Mouse (Mus musculus): ENCODE measurements around the gene Ap5b1. TPM values are rescaled to one million over a fixed set of nuclear protein-coding genes. Genes with fewer than 3 reads are reported as not detected.

The Ap5b1 gene
- total RNA-seq, 2 experiments from 2014 or later: 4.0 to 4.3 TPM

DNA sequence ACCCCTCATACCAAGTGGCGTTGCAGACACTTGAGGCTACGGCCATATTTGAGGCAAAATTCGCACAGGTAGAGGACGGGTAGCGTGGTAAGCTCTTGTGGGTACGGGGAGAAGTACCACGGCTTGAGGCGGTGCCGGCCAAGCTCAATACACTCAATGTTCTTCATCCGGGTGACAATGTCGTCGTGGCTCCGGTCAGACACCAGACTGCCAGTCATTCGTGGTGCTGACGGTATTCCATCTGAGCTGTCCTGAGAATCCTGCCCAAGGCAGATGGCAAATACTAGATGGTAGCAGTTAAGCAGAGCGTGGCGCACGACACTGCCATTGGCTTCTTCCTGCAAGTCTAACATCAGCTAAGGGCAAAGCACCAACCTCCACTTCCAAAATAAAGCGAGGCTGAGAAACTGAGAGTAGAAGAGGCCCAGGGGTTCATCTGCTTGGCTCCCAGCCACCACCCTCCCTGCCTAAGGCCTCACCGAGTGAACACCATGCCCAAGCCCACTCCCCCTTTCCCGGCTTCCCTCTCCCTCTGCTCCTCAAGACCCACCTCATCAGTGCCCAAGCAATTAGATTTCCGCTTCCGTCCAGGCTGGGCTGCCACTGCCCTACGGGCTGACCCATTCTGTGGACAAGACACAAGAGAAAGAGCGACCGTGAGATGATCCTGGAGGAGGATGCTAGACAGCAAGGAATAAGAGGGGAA, 40.0 kb downstream of the Ap5b1 start:
- ATAC-seq (replicated peaks; ENCODE audit: low FRiP score, low TSS enrichment, poor library complexity, severe bottlenecking): no peak

DNA sequence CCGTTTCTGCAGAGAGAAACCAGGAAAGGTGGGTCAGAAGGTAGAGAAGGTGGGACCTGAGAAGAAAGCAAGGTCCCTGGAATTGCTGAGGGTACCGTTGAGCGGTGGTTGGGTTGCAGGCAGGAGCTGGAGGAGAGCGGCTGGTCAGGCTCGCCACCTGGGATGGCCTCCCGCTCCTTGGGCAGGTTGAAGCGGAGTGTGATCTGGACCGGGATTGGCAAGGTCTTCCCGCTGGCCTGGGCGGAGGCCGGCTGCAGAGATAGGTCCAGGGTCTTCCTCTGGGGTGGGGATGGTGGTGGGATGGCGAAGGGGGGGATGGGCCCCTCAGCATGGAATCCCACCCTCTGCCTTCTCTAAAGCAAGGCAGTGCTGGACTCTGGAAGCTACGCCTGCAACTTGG, 40.9 kb downstream of the Ap5b1 start:
- no peak for ATAC-seq (replicated peaks; ENCODE audit: low FRiP score, low TSS enrichment, poor library complexity, severe bottlenecking)

DNA sequence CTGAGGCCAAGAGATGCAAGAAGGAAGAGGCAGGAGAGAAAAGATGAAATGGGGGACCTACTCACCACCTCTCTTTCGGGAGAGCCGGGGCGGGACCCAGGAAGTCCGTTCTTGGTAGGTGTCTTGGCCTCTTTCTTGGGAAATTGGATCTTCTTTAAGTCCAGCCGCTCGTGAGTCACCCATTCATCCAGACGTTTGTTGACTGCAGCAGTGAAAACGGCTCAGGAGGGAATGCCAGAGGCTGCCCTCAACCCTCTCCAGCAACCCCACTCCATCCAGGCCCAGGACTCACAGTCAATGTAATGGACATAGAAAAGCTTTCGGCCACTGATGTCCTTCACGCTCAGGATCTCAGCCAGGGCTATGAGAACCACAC, 41.3 kb downstream of the Ap5b1 start:
- no peak for ATAC-seq (replicated peaks; ENCODE audit: low FRiP score, low TSS enrichment, poor library complexity, severe bottlenecking)

DNA sequence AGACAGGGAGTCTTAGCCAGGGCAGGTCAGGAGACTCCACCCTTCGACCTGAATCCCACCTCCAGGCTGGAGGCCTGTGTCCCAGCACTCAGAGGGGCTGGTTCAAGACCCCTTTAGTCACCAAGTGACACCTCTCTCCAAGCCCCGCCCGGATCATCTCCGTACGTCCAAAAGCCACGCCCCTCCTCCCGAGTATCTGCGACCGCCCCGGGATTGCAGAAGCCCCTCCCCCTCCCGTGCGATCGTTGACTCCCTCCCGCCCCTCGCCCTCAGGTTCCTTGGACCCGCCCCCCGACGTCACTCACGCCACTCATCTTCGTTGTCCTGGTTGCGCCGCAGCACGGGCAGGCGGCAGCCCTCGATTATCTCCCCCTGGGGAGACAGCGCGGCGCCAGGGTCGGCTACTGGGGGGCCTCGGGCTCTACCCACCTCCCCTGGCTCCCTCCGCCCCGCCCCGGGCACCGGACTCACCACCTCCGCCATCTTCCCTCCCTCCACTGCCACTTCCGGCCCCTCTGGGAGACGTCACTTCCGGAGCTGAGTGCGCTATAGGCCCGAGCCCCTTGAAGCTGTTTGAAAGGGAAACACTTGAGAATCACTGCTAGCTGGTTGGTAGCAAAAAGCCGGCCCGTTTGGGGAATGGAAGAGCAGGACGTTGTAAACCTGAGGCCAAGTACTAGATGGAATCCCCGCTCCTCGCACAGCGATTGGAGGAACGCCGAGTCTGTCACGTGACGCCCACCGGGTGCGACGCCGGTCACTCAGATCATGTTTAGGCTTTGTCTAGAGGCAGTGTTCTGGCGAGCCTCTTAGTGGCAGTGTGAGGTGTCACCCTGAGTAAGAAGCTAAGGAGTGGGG, 42.0 kb downstream of the Ap5b1 start, which contains the start of gene Kat5:
Kat5 (minus strand) TSS at position 691 of the 858 bp plus-strand sequence.
- peak; percentile 85 for ATAC-seq (replicated peaks; ENCODE audit: low FRiP score, low TSS enrichment, poor library complexity, severe bottlenecking)

DNA sequence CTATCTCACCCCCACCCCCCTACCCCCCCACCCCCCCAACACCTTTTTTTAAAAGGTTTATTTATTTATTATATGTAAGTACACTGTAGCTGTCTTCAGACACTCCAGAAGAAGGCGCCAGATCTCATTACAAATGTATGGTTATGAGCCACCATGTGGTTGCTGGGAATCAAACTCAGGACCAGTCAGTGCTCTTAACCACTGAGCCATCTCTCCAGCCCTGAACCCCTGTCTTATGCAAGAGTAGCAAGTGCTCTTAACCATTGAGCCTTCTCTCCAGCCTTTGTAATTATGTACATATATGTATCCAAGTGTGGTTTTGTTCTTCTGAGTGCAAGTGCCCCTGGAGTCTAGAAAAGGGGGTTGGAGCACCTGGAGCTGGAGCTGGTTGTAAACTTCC, 44.1 kb downstream of the Ap5b1 start:
- ATAC-seq (replicated peaks; ENCODE audit: low FRiP score, low TSS enrichment, poor library complexity, severe bottlenecking): no peak

DNA sequence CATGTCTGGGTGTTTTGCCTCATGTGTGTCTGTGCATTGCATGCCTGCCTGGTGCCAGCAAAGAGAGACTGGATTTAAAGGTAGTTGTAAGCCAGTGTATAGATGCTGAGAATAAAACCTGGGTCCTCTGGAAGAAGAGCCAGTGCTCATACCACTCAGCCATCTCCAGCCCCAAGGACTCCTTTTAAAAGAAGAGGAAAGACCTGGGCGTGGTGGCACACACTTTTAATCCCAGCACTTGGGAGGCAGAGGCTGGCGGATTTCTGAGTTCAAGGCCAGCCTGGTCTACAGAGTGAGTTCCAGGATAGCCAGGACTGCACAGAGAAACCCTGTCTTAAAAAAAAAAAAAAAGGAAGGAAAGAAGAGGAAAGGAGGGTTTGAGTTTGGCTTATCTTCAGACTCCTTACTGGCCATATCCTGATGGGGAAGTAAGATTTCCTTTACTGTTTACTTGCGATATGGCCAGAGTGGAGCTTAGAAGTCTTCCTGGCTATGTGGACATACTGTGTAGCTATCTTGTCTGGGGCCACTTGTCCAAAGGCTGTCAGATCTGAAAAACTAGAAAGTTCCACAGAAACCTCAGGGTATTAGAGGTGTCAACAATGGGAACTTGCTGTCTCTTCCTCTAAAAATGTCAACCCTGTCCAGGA, 45.1 kb downstream of the Ap5b1 start:
- no peak for ATAC-seq (replicated peaks; ENCODE audit: low FRiP score, low TSS enrichment, poor library complexity, severe bottlenecking)

DNA sequence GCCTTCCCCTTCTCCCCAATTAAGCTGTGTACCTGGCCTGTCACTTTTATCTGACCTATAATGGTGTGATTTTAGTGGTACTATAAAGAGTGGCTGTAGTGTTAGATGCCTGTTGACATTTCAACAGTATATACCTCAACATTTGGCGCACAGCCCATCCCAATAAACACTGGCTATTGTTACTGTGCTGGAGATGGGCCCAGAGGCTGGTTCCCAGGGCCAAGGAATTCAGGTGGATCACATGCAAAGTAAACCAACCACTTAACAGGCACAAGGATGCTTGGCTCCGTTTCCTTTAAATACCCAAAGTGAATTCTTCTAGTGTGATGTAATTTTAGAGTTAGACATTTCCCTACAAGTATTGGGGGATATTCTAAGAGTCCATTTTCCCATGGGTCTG, 47.1 kb downstream of the Ap5b1 start:
- ATAC-seq (replicated peaks; ENCODE audit: low FRiP score, low TSS enrichment, poor library complexity, severe bottlenecking): no peak

DNA sequence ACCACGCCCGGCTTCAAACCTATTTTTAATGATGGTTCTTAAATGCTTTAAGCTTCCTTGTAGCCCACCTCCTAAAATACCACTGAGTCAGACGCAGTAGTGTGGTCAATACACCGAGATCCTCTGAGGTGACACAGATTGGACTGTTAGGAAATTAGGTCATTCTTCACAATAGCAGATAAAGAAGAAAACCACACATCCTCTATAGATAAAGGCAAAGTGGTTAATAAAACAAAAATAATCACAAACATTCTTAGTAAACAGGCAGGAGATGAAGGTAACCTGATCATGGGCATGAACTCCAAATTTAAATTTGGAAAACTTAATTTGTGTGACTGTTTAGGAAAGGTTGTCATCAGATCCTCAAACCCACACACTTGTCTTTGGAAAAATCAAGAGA, 52.2 kb downstream of the Ap5b1 start:
- no peak for ATAC-seq (replicated peaks; ENCODE audit: low FRiP score, low TSS enrichment, poor library complexity, severe bottlenecking)

Other genes starting within 250 kb of the Ap5b1 start
- gene Catsper1, start 232.3 kb upstream of the Ap5b1 start, total RNA-seq (2014; fragmentation: Nextera tagmentation): not detected in 2 replicates
- gene Catsper1, start 232.3 kb upstream of the Ap5b1 start, total RNA-seq (2017): not detected in 2 replicates
- gene Cst6, start 218.5 kb upstream of the Ap5b1 start, total RNA-seq (2014; fragmentation: Nextera tagmentation): not detected in 2 replicates
- gene Cst6, start 218.5 kb upstream of the Ap5b1 start, total RNA-seq (2017): not detected in 2 replicates
- 50.1 and 56.4 TPM in 2 replicates for gene Eif1ad, start 201.3 kb upstream of the Ap5b1 start, total RNA-seq (2014; fragmentation: Nextera tagmentation)
- 54.6 and 60.4 TPM in 2 replicates for gene Eif1ad, start 201.3 kb upstream of the Ap5b1 start, total RNA-seq (2017)
- 502 and 521 TPM in 2 replicates for gene Banf1, start 200.9 kb upstream of the Ap5b1 start, total RNA-seq (2014; fragmentation: Nextera tagmentation)
- 59.8 and 86.9 TPM in 2 replicates for gene Banf1, start 200.9 kb upstream of the Ap5b1 start, total RNA-seq (2017)
- 59.4 and 92.4 TPM in 2 replicates for gene Sart1, start 179.3 kb upstream of the Ap5b1 start, total RNA-seq (2014; fragmentation: Nextera tagmentation)
- 82.3 and 123 TPM in 2 replicates for gene Sart1, start 179.3 kb upstream of the Ap5b1 start, total RNA-seq (2017)
- gene Tsga10ip, start 165.5 kb upstream of the Ap5b1 start, total RNA-seq (2014; fragmentation: Nextera tagmentation): not detected in 2 replicates
- not detected in 2 replicates for gene Tsga10ip, start 165.5 kb upstream of the Ap5b1 start, total RNA-seq (2017)
- gene Drap1, start 143.0 kb upstream of the Ap5b1 start, total RNA-seq (2014; fragmentation: Nextera tagmentation): 167 and 178 TPM in 2 replicates
- 102 and 143 TPM in 2 replicates for gene Drap1, start 143.0 kb upstream of the Ap5b1 start, total RNA-seq (2017)
- gene AI837181, start 142.9 kb upstream of the Ap5b1 start, total RNA-seq (2014; fragmentation: Nextera tagmentation): 33.1 and 34.7 TPM in 2 replicates
- 5.7 and 11.1 TPM in 2 replicates for gene AI837181, start 142.9 kb upstream of the Ap5b1 start, total RNA-seq (2017)
- 0.66 and 1.1 TPM in 2 replicates for gene Fosl1, start 120.5 kb upstream of the Ap5b1 start, total RNA-seq (2014; fragmentation: Nextera tagmentation)
- 0.30 and 1.9 TPM in 2 replicates for gene Fosl1, start 120.5 kb upstream of the Ap5b1 start, total RNA-seq (2017)
- gene Ccdc85b, start 110.1 kb upstream of the Ap5b1 start, total RNA-seq (2014; fragmentation: Nextera tagmentation): 2.6 and 2.9 TPM in 2 replicates
- gene Ccdc85b, start 110.1 kb upstream of the Ap5b1 start, total RNA-seq (2017): 2.1 and 2.5 TPM in 2 replicates
- gene Fibp, start 107.4 kb upstream of the Ap5b1 start, total RNA-seq (2014; fragmentation: Nextera tagmentation): 54.4 and 96.5 TPM in 2 replicates
- 40.7 and 51.8 TPM in 2 replicates for gene Fibp, start 107.4 kb upstream of the Ap5b1 start, total RNA-seq (2017)
- 4.9 and 10.5 TPM in 2 replicates for gene Ctsw, start 99.5 kb upstream of the Ap5b1 start, total RNA-seq (2014; fragmentation: Nextera tagmentation)
- 0.53 and 8.4 TPM in 2 replicates for gene Ctsw, start 99.5 kb upstream of the Ap5b1 start, total RNA-seq (2017)
- gene Efemp2, start 94.1 kb upstream of the Ap5b1 start, total RNA-seq (2014; fragmentation: Nextera tagmentation): 2.3 TPM in 1 of 2 replicates, not detected in the other
- not detected in 2 replicates for gene Efemp2, start 94.1 kb upstream of the Ap5b1 start, total RNA-seq (2017)
- gene Mus81, start 79.6 kb upstream of the Ap5b1 start, total RNA-seq (2014; fragmentation: Nextera tagmentation): 24.6 and 40.6 TPM in 2 replicates
- 6.4 and 11.4 TPM in 2 replicates for gene Mus81, start 79.6 kb upstream of the Ap5b1 start, total RNA-seq (2017)
- gene Cfl1, start 77.6 kb upstream of the Ap5b1 start, total RNA-seq (2014; fragmentation: Nextera tagmentation): 862 and 969 TPM in 2 replicates
- 783 and 1,100 TPM in 2 replicates for gene Cfl1, start 77.6 kb upstream of the Ap5b1 start, total RNA-seq (2017)
- 1.6 and 4.6 TPM in 2 replicates for gene 1700020D05Rik, start 64.2 kb upstream of the Ap5b1 start, total RNA-seq (2014; fragmentation: Nextera tagmentation)
- 0.88 TPM in 1 of 2 replicates, not detected in the other for gene 1700020D05Rik, start 64.2 kb upstream of the Ap5b1 start, total RNA-seq (2017)
- 6.6 TPM in 2 replicates for gene Snx32, start 57.5 kb upstream of the Ap5b1 start, total RNA-seq (2014; fragmentation: Nextera tagmentation)
- 0.61 and 4.6 TPM in 2 replicates for gene Snx32, start 57.5 kb upstream of the Ap5b1 start, total RNA-seq (2017)
- not detected in 2 replicates for gene Ovol1, start 7.4 kb upstream of the Ap5b1 start, total RNA-seq (2014; fragmentation: Nextera tagmentation)
- gene Ovol1, start 7.4 kb upstream of the Ap5b1 start, total RNA-seq (2017): not detected in 2 replicates
- 173 and 247 TPM in 2 replicates for gene Rnaseh2c, start 33.8 kb downstream of the Ap5b1 start, total RNA-seq (2014; fragmentation: Nextera tagmentation)
- 72.8 and 97.8 TPM in 2 replicates for gene Rnaseh2c, start 33.8 kb downstream of the Ap5b1 start, total RNA-seq (2017)
- 46.2 and 55.6 TPM in 2 replicates for gene Kat5, start 42.2 kb downstream of the Ap5b1 start, total RNA-seq (2014; fragmentation: Nextera tagmentation)
- 60.7 and 86.1 TPM in 2 replicates for gene Kat5, start 42.2 kb downstream of the Ap5b1 start, total RNA-seq (2017)
- gene Rela, start 69.5 kb downstream of the Ap5b1 start, total RNA-seq (2014; fragmentation: Nextera tagmentation): 64.8 and 66.0 TPM in 2 replicates
- gene Rela, start 69.5 kb downstream of the Ap5b1 start, total RNA-seq (2017): 36.1 and 49.7 TPM in 2 replicates
- 44.7 and 51.2 TPM in 2 replicates for gene Sipa1, start 95.7 kb downstream of the Ap5b1 start, total RNA-seq (2014; fragmentation: Nextera tagmentation)
- gene Sipa1, start 95.7 kb downstream of the Ap5b1 start, total RNA-seq (2017): 16.4 and 16.5 TPM in 2 replicates
- gene Map3k11, start 120.7 kb downstream of the Ap5b1 start, total RNA-seq (2014; fragmentation: Nextera tagmentation): 17.8 and 18.3 TPM in 2 replicates
- 10.9 and 15.8 TPM in 2 replicates for gene Map3k11, start 120.7 kb downstream of the Ap5b1 start, total RNA-seq (2017)
- gene Pcnx3, start 120.9 kb downstream of the Ap5b1 start, total RNA-seq (2014; fragmentation: Nextera tagmentation): 55.8 and 72.0 TPM in 2 replicates
- 8.2 and 14.4 TPM in 2 replicates for gene Pcnx3, start 120.9 kb downstream of the Ap5b1 start, total RNA-seq (2017)
- gene Kcnk7, start 136.3 kb downstream of the Ap5b1 start, total RNA-seq (2014; fragmentation: Nextera tagmentation): not detected in 2 replicates
- 0.19 TPM in 1 of 2 replicates, not detected in the other for gene Kcnk7, start 136.3 kb downstream of the Ap5b1 start, total RNA-seq (2017)
- 43.9 and 46.1 TPM in 2 replicates for gene Ehbp1l1, start 158.3 kb downstream of the Ap5b1 start, total RNA-seq (2014; fragmentation: Nextera tagmentation)
- gene Ehbp1l1, start 158.3 kb downstream of the Ap5b1 start, total RNA-seq (2017): 42.4 and 43.6 TPM in 2 replicates
- 34.3 and 35.1 TPM in 2 replicates for gene Fam89b, start 161.6 kb downstream of the Ap5b1 start, total RNA-seq (2014; fragmentation: Nextera tagmentation)
- gene Fam89b, start 161.6 kb downstream of the Ap5b1 start, total RNA-seq (2017): 12.5 and 13.3 TPM in 2 replicates
- gene Ltbp3, start 172.9 kb downstream of the Ap5b1 start, total RNA-seq (2014; fragmentation: Nextera tagmentation): 3.5 and 4.4 TPM in 2 replicates
- gene Ltbp3, start 172.9 kb downstream of the Ap5b1 start, total RNA-seq (2017): 3.4 TPM in 2 replicates
- gene Scyl1, start 203.4 kb downstream of the Ap5b1 start, total RNA-seq (2014; fragmentation: Nextera tagmentation): 28.7 and 43.4 TPM in 2 replicates
- 20.2 and 23.1 TPM in 2 replicates for gene Scyl1, start 203.4 kb downstream of the Ap5b1 start, total RNA-seq (2017)